Mouse (Mus musculus) liver, embryonic 14.5 days (tissue): ENCODE data around the gene Dcbld1. TPM values are rescaled to one million over a fixed set of nuclear protein-coding genes. Genes with fewer than 3 reads are reported as not detected.
"Not testable (repeated sequence)": the region's sequence is repeated elsewhere in the genome, so short reads cannot be mapped to it uniquely, and the experiment has no call there.

Experiments used
- ATAC-seq: fragments of 200-750 bp; cut with Nextera tagmentation; 2 replicates; pipeline ENCODE4 v1.8.0; 2017; ENCODE audit warnings: moderate number of reproducible peaks, mild to moderate bottlenecking, moderate library complexity; ENCODE audit not compliant: insufficient read depth
- DNase-seq, 3 experiments: peaks; one replicate each; pipeline ENCODE4 v3.0.0-alpha.2; 2012 to 2013; ENCODE audit warnings: low read depth in 3 of 3, low spot score in 3 of 3
- H3K27ac ChIP-seq: fragments of 300-500 bp; sonication (generic); 2 replicates; pipeline ENCODE4 v1.5.1; 2014; ENCODE audit warnings: moderate library complexity, mild to moderate bottlenecking, control low read depth, inconsistent platforms
- H3K27me3 ChIP-seq: fragments of 300-500 bp; sonication (generic); 2 replicates; pipeline ENCODE4 v1.6.1; 2014; ENCODE audit warnings: mild to moderate bottlenecking, low read length, moderate library complexity; ENCODE audit not compliant: control insufficient read depth, insufficient read depth
- H3K36me3 ChIP-seq: fragments of 300-500 bp; sonication (generic); replicated peaks from 2 replicates; pipeline ENCODE4 v1.6.1; 2014; ENCODE audit warnings: low read depth; ENCODE audit not compliant: control insufficient read depth, insufficient read depth
- H3K4me1 ChIP-seq, 2 experiments: fragments of 200-500 bp in 1 of 2; fragments of 300-500 bp in 1 of 2; sonication (generic) in 1 of 2; replicated peaks; 2 replicates each; pipeline ENCODE4 v1.6.1; 2012 to 2014; ENCODE audit warnings: antibody characterized with exemption in 1 of 2, inconsistent platforms in 1 of 2, low read length in 1 of 2; ENCODE audit not compliant: control insufficient read depth in 2 of 2, insufficient read depth in 2 of 2
- H3K4me2 ChIP-seq: fragments of 300-500 bp; sonication (generic); 2 replicates; pipeline ENCODE4 v1.6.1; 2014; ENCODE audit warnings: low read depth, mild to moderate bottlenecking, control low read depth, moderate library complexity
- H3K4me3 ChIP-seq, 2 experiments: fragments of 200-500 bp in 1 of 2; fragments of 300-500 bp in 1 of 2; sonication (generic) in 1 of 2; 2 replicates each; pipeline ENCODE4 v1.5.1; 2012 to 2014; ENCODE audit warnings: low read depth in 2 of 2, low read length in 2 of 2, mild to moderate bottlenecking in 2 of 2, control low read depth in 1 of 2, inconsistent platforms in 1 of 2, moderate library complexity in 1 of 2; ENCODE audit not compliant: insufficient read depth in 1 of 2
- H3K9ac ChIP-seq: fragments of 300-500 bp; sonication (generic); replicated peaks from 2 replicates; pipeline ENCODE4 v1.6.1; 2014; ENCODE audit warnings: mild to moderate bottlenecking, control low read depth, moderate library complexity
- H3K9me3 ChIP-seq: fragments of 300-500 bp; sonication (generic); 2 replicates; pipeline ENCODE4 v1.6.1; 2016; ENCODE audit warnings: low read length, mixed read lengths; ENCODE audit not compliant: control insufficient read depth
- CTCF ChIP-seq: IDR thresholded peaks from 2 replicates; pipeline ENCODE4 v1.5.1; 2016; ENCODE audit warnings: antibody characterized with exemption, low read depth, control low read depth
- EP300 ChIP-seq: IDR thresholded peaks from 2 replicates; pipeline ENCODE4 v1.6.1; 2016; ENCODE audit warnings: antibody characterized with exemption, low read depth
- WGBS: fragments of 180-500 bp; shearing (Covaris S2); extraction: QIAGEN DNeasy Blood & Tissue Kit; methylation state at CpG from one replicate; pipeline ENCODE4 v1.1.7; 2014; ENCODE audit not compliant: insufficient replicate concordance; 5-methylcytosine and 5-hydroxymethylcytosine counted together
- polyA plus RNA-seq, 2 experiments: library from polyadenylated mRNA; depleted of rRNA in 1 of 2; stranded (reverse) in 1 of 2; unstranded in 1 of 2; fragments of >200 nt; fragmentation: Nextera tagmentation in 1 of 2; extraction: Ambion mirVana in 1 of 2; gene quantifications; 2 replicates each; pipeline versions ENCODE4 v1.2.1 to v1.2.3; 2012 to 2014

Dcbld1 gene
- polyA plus RNA-seq, 2 experiments: 1.9 to 2.9 TPM

GRCm38 (mm10) chr10:52287852-52288533, 54.6 kb downstream of the Dcbld1 start:
- H3K9ac ChIP-seq: no peak overlapping the region
- no peaks in the 10 kb centered on the region for H3K27me3 ChIP-seq
- H3K4me3 ChIP-seq: no peak overlapping the region
- no peak for ATAC-seq
- no peaks in the 10 kb centered on the region for H3K4me1 ChIP-seq
- H3K27ac ChIP-seq: no peak overlapping the region
- 56% methylated on average over 5 of the region's 5 CpGs for WGBS
- no peak overlapping the region for H3K4me2 ChIP-seq
- TF ChIP-seq EP300 (no peak), CTCF (no peak)
- no peaks in the 10 kb centered on the region for H3K36me3 ChIP-seq
- no peaks in the 10 kb centered on the region for H3K9me3 ChIP-seq
- DNase-seq: no peak

GRCm38 (mm10) chr10:52289261-52289660, 55.8 kb downstream of the Dcbld1 start:
- Histone ChIP-seq H3K27me3 (no peaks in the 10 kb centered on the region), H3K9me3 (no peaks in the 10 kb centered on the region), H3K4me3 (no peak overlapping the region), H3K4me2 (no peak overlapping the region), H3K27ac (no peak overlapping the region), H3K9ac (no peak overlapping the region), H3K36me3 (no peaks in the 10 kb centered on the region), H3K4me1 (no peaks in the 10 kb centered on the region)
- ATAC-seq: no peak
- DNase-seq: no peak
- 60% methylated on average over 3 of the region's 3 CpGs for WGBS
- no peak for TF ChIP-seq CTCF
- no peak for TF ChIP-seq EP300

- not testable (repeated sequence) for DNase-seq, H3K27me3 ChIP-seq, H3K4me1 ChIP-seq, H3K9me3 ChIP-seq, H3K36me3 ChIP-seq, H3K27ac ChIP-seq, H3K9ac ChIP-seq, ATAC-seq, H3K4me3 ChIP-seq, H3K4me2 ChIP-seq
- 72% methylated on average over 1 of the region's 1 CpGs for WGBS
Observed at GRCm38 (mm10) chr10:52292391-52292790, 59.0 kb downstream of the Dcbld1 start.

GRCm38 (mm10) chr10:52293921-52294577, 60.6 kb downstream of the Dcbld1 start:
- WGBS: 56% methylated on average over 4 of the region's 4 CpGs
- DNase-seq (no peak), ATAC-seq (no peak)
- no peak overlapping the region for H3K9ac ChIP-seq
- H3K36me3 ChIP-seq: no peaks in the 10 kb centered on the region
- no peak for TF ChIP-seq EP300
- TF ChIP-seq CTCF: no peak
- H3K27me3 ChIP-seq: no peaks in the 10 kb centered on the region
- no peak overlapping the region for H3K4me3 ChIP-seq
- no peak overlapping the region for H3K27ac ChIP-seq
- no peaks in the 10 kb centered on the region for H3K4me1 ChIP-seq
- no peak overlapping the region for H3K4me2 ChIP-seq
- no peaks in the 10 kb centered on the region for H3K9me3 ChIP-seq

GRCm38 (mm10) chr10:52295934-52296333, 62.5 kb downstream of the Dcbld1 start:
- TF ChIP-seq CTCF (no peak), EP300 (no peak)
- no peaks in the 10 kb centered on the region for H3K36me3 ChIP-seq
- no peaks in the 10 kb centered on the region for H3K27me3 ChIP-seq
- ATAC-seq (no peak), DNase-seq (no peak)
- no peak overlapping the region for H3K4me2 ChIP-seq
- no peaks in the 10 kb centered on the region for H3K4me1 ChIP-seq
- H3K9ac ChIP-seq: no peak overlapping the region
- H3K4me3 ChIP-seq: no peak overlapping the region
- no peak overlapping the region for H3K27ac ChIP-seq
- 74% methylated on average over 2 of the region's 2 CpGs for WGBS
- no peaks in the 10 kb centered on the region for H3K9me3 ChIP-seq

- not testable (repeated sequence) for H3K4me3 ChIP-seq, ATAC-seq, H3K36me3 ChIP-seq, H3K9ac ChIP-seq, H3K9me3 ChIP-seq, H3K27ac ChIP-seq, H3K4me2 ChIP-seq, H3K4me1 ChIP-seq, H3K27me3 ChIP-seq, DNase-seq
Observed at GRCm38 (mm10) chr10:52298568-52298967, 65.1 kb downstream of the Dcbld1 start.
